ENCODE assay signal across 23 mouse cellular contexts in genomic region chr19:47498942-47499341, GRCm38 (mm10). TPM values are rescaled to one million over a fixed set of nuclear protein-coding genes. Genes with fewer than 3 reads are reported as not detected.
A peak's percentile ranks its signal among the peaks of the same experiment; 100 is the strongest.
DNase-seq lines count a peak whose midpoint lies in the region; ATAC-seq lines count a peak whose summit lies in the region.
"Had no signal": no experiment of that assay in that cellular context is flagged by ENCODE, and none has a peak within 500 bp of the region (broad histone marks: within the 10 kb centered on the region; RNA-seq: fewer than 3 reads in every experiment).

No protein-coding gene starts in this region.

- DNase-seq in heart, embryonic 10.5 days (ENCODE audit: low spot score): no peak
- no peak for DNase-seq in heart, postnatal 25 days (ENCODE audit: low spot score)
- peak; percentile 52 for DNase-seq in 3T3-L1 (ENCODE audit: low read depth, low spot score)
- DNase-seq in embryonic facial prominence, embryonic 11.5 days (ENCODE audit: low spot score): peak; percentile 71
- no peak for DNase-seq in cerebellum, postnatal 36 days
- no peak for DNase-seq in layer of hippocampus, postnatal 36 days
- DNase-seq: adrenal gland, postnatal 25 days; B cell, adult 2 months; cerebellum, adult 18-20 months; forebrain, postnatal 0 days; gastrocnemius, postnatal 10 days; kidney, adult 11 months; lung, postnatal 4 days; thymus, adult 18-20 months had no signal

- no peak; the same call in 1 of the 2 replicates for ATAC-seq in embryonic facial prominence, embryonic 11.5 days (replicated peaks; ENCODE audit: insufficient number of reproducible peaks, low FRiP score, low TSS enrichment, low read depth)
- ATAC-seq in limb, embryonic 12.5 days (ENCODE audit: insufficient number of reproducible peaks, insufficient read depth, low FRiP score, low TSS enrichment, low read depth): peak; percentile 39; the same call in 1 of the 2 replicates
- no peak for ATAC-seq in megakaryocyte-erythroid progenitor cell, adult 5-6 weeks (replicated peaks; ENCODE audit: low FRiP score, low TSS enrichment, poor library complexity, severe bottlenecking)
- ATAC-seq: forebrain, postnatal 0 days; hindbrain, postnatal 0 days; liver, embryonic 12.5 days had no signal

- no peaks in the 10 kb centered on the region for H3K9me3 ChIP-seq in heart, embryonic 10.5 days
- no peaks in the 10 kb centered on the region for H3K9me3 ChIP-seq in embryonic facial prominence, embryonic 11.5 days (replicated peaks; ENCODE audit: control insufficient read depth, low read length)
- H3K9me3 ChIP-seq in limb, embryonic 12.5 days: no peaks in the 10 kb centered on the region
- H3K9me3 ChIP-seq: liver, embryonic 12.5 days; midbrain, embryonic 12.5 days had no signal

- peaks cover 24% of the 10 kb centered on the region for H3K4me1 ChIP-seq in heart, embryonic 10.5 days
- H3K4me1 ChIP-seq in embryonic facial prominence, embryonic 11.5 days (ENCODE audit: control insufficient read depth, insufficient read depth, low read length): peaks cover 4% of the 10 kb centered on the region; the same call in 1 of the 2 replicates
- H3K4me1 ChIP-seq in limb, embryonic 12.5 days (replicated peaks): peaks cover 29% of the 10 kb centered on the region

- no peak overlapping the region for H3K4me2 ChIP-seq in embryonic facial prominence, embryonic 11.5 days (ENCODE audit: low read depth, low read length)
- H3K4me2 ChIP-seq in limb, embryonic 12.5 days: 0 out of 2 replicates have a peak overlapping the region, but pooled peaks have one; percentile 0
- H3K4me2 ChIP-seq: liver, embryonic 12.5 days; lung, embryonic 14.5 days; midbrain, embryonic 12.5 days had no signal

- H3K4me3 ChIP-seq in heart, embryonic 10.5 days: no peak overlapping the region
- no peak overlapping the region for H3K4me3 ChIP-seq in embryonic facial prominence, embryonic 11.5 days (ENCODE audit: low read depth, low read length)
- no peak overlapping the region for H3K4me3 ChIP-seq in limb, embryonic 12.5 days (replicated peaks)
- H3K4me3 ChIP-seq: layer of hippocampus, adult 2 months; left cerebral cortex, adult 2 months; liver, embryonic 12.5 days; midbrain, embryonic 12.5 days had no signal

- peak overlapping the region; percentile 12 for H3K27ac ChIP-seq in heart, embryonic 10.5 days
- peak overlapping the region; percentile 59; the same call in 1 of the 2 replicates for H3K27ac ChIP-seq in embryonic facial prominence, embryonic 11.5 days (replicated peaks; ENCODE audit: low read depth, low read length)
- peak overlapping the region; percentile 89 for H3K27ac ChIP-seq in limb, embryonic 12.5 days
- H3K27ac ChIP-seq: hindbrain, postnatal 0 days; kidney, postnatal 0 days; layer of hippocampus, adult 2 months; left cerebral cortex, adult 2 months; liver, embryonic 12.5 days; midbrain, embryonic 12.5 days had no signal

- 31% methylated on average over 4 of the region's 4 CpGs for WGBS in heart, embryonic 10.5 days
- 32% methylated on average over 4 of the region's 4 CpGs for WGBS in embryonic facial prominence, embryonic 11.5 days
- 17% methylated on average over 4 of the region's 4 CpGs for WGBS in limb, embryonic 12.5 days

- peaks cover 5% of the 10 kb centered on the region for H3K36me3 ChIP-seq in heart, embryonic 10.5 days
- H3K36me3 ChIP-seq in embryonic facial prominence, embryonic 11.5 days (replicated peaks; ENCODE audit: control insufficient read depth, insufficient read depth, low read depth, low read length): no peaks in the 10 kb centered on the region
- peaks cover 22% of the 10 kb centered on the region for H3K36me3 ChIP-seq in limb, embryonic 12.5 days
- H3K36me3 ChIP-seq: liver, embryonic 12.5 days; midbrain, embryonic 12.5 days had no signal

- H3K27me3 ChIP-seq in heart, embryonic 10.5 days (ENCODE audit: insufficient read depth, poor library complexity, severe bottlenecking): no peaks in the 10 kb centered on the region
- no peaks in the 10 kb centered on the region for H3K27me3 ChIP-seq in embryonic facial prominence, embryonic 11.5 days (ENCODE audit: control insufficient read depth, insufficient read depth, low read length)
- H3K27me3 ChIP-seq in limb, embryonic 12.5 days: no peaks in the 10 kb centered on the region
- H3K27me3 ChIP-seq: liver, embryonic 12.5 days had no signal

- 0 out of 2 replicates have a peak overlapping the region, but pooled peaks have one; percentile 6 for H3K9ac ChIP-seq in embryonic facial prominence, embryonic 11.5 days (replicated peaks; ENCODE audit: low read length)
- no peak overlapping the region; the same call in 1 of the 2 replicates for H3K9ac ChIP-seq in limb, embryonic 12.5 days (replicated peaks)
- H3K9ac ChIP-seq: forebrain, postnatal 0 days; liver, embryonic 12.5 days; lung, embryonic 14.5 days; midbrain, embryonic 12.5 days had no signal

- intact Hi-C loops in heart, postnatal 25 days (cut with DNase I): no loop called here

RNA-seq across cellular contexts. Expression of gene Sh3pxd2a, which starts 34.7 kb away (rescaled TPM):
- polyA plus RNA-seq in heart, embryonic 10.5 days (2016; fragmentation: Nextera tagmentation; extraction: Ambion mirVana): 3.4 and 3.9 TPM in 2 replicates
- total RNA-seq in heart, postnatal 25 days (2021): 10 to 100 TPM; 63.5 to 63.6 TPM
- polyA plus RNA-seq in embryonic facial prominence, embryonic 11.5 days (2014; fragmentation: Nextera tagmentation; extraction: Ambion mirVana): 7.4 and 9.1 TPM in 2 replicates
- 6.8 and 7.7 TPM in 2 replicates for polyA plus RNA-seq in limb, embryonic 12.5 days (2016; fragmentation: Nextera tagmentation; extraction: Ambion mirVana)
- total RNA-seq in layer of hippocampus, postnatal 36 days (2021): 10 to 100 TPM; 32.8 to 38.8 TPM
- total RNA-seq in megakaryocyte-erythroid progenitor cell, adult 5-6 weeks (2014; fragmentation: Nextera tagmentation): 0.55 and 0.96 TPM in 2 replicates
- 0.34 and 1.0 TPM in 2 replicates for total RNA-seq in megakaryocyte-erythroid progenitor cell, adult 5-6 weeks (2017)

RNA-seq across cellular contexts. Expression of gene Stn1, which starts 38.4 kb away (rescaled TPM):
- 42.2 and 53.8 TPM in 2 replicates for polyA plus RNA-seq in heart, embryonic 10.5 days (2016; fragmentation: Nextera tagmentation; extraction: Ambion mirVana)
- total RNA-seq in heart, postnatal 25 days (2021): 10 to 100 TPM; 17.8 to 18.9 TPM
- 61.0 and 68.9 TPM in 2 replicates for polyA plus RNA-seq in embryonic facial prominence, embryonic 11.5 days (2014; fragmentation: Nextera tagmentation; extraction: Ambion mirVana)
- polyA plus RNA-seq in limb, embryonic 12.5 days (2016; fragmentation: Nextera tagmentation; extraction: Ambion mirVana): 55.1 and 55.3 TPM in 2 replicates
- 10 to 100 TPM; 18.7 to 23.0 TPM for total RNA-seq in layer of hippocampus, postnatal 36 days (2021)
- 10.3 and 15.3 TPM in 2 replicates for total RNA-seq in megakaryocyte-erythroid progenitor cell, adult 5-6 weeks (2014; fragmentation: Nextera tagmentation)
- total RNA-seq in megakaryocyte-erythroid progenitor cell, adult 5-6 weeks (2017): 12.3 and 19.9 TPM in 2 replicates

Comparison
In these comparisons a context has a peak if more than half of its experiments do, and no peak if none do; other contexts are left out.
1. DNase-seq: peak in 3T3-L1 (single experiment) and embryonic facial prominence, embryonic 11.5 days (single experiment); none in heart, embryonic 10.5 days (single experiment), heart, postnatal 25 days (single experiment), cerebellum, postnatal 36 days (0 of 2) and layer of hippocampus, postnatal 36 days (0 of 2).
2. H3K27ac ChIP-seq: peak in every context shown above with its lines; median percentile 89 in limb, embryonic 12.5 days; 59 in embryonic facial prominence, embryonic 11.5 days; 12 in heart, embryonic 10.5 days.
3. RNA of gene Sh3pxd2a, which starts 34.7 kb away (total RNA-seq): 63.5 to 63.6 TPM in heart, postnatal 25 days and 32.8 to 38.8 TPM in layer of hippocampus, postnatal 36 days; 0.34 to 1.0 TPM in megakaryocyte-erythroid progenitor cell, adult 5-6 weeks; every median in the first group is over 10 times any median in the second.